Mouse (Mus musculus) midbrain, postnatal 0 days (tissue): ENCODE results near the gene Lrp6. TPM values are rescaled to one million over a fixed set of nuclear protein-coding genes. Genes with fewer than 3 reads are reported as not detected.

ENCODE experiments used
- ATAC-seq: fragments of 200-750 bp; cut with Nextera tagmentation; 2 replicates; pipeline ENCODE4 v1.8.0; 2017; ENCODE audit warnings: moderate number of reproducible peaks, mild to moderate bottlenecking, moderate TSS enrichment, moderate library complexity; ENCODE audit not compliant: low FRiP score
- DNase-seq: peaks from one replicate; pipeline ENCODE4 v3.0.0-alpha.2; 2015; ENCODE audit warnings: low spot score
- H3K27ac ChIP-seq: fragments of 300-500 bp; sonication (generic); 2 replicates; pipeline ENCODE4 v1.5.1; 2014; ENCODE audit warnings: low read depth, mild to moderate bottlenecking, low read length, mixed read lengths
- H3K27me3 ChIP-seq: fragments of 300-500 bp; sonication (generic); 2 replicates; pipeline ENCODE4 v1.6.1; 2014; ENCODE audit warnings: low read length, control low read depth, mixed read lengths; ENCODE audit not compliant: insufficient read depth
- H3K36me3 ChIP-seq: fragments of 300-500 bp; sonication (generic); 2 replicates; pipeline ENCODE4 v1.6.1; 2014; ENCODE audit warnings: low read length, control low read depth, mixed read lengths; ENCODE audit not compliant: insufficient read depth
- H3K4me1 ChIP-seq: fragments of 300-500 bp; sonication (generic); 2 replicates; pipeline ENCODE4 v1.6.1; 2014; ENCODE audit warnings: mild to moderate bottlenecking, control low read depth, antibody characterized with exemption, low read length, mixed read lengths; ENCODE audit not compliant: insufficient read depth
- H3K4me2 ChIP-seq: fragments of 300-500 bp; sonication (generic); 2 replicates; pipeline ENCODE4 v1.6.1; 2014; ENCODE audit warnings: low read depth, mild to moderate bottlenecking, low read length, mixed read lengths; ENCODE audit not compliant: poor library complexity, severe bottlenecking
- H3K4me3 ChIP-seq: fragments of 300-500 bp; sonication (generic); 2 replicates; pipeline ENCODE4 v1.5.1; 2014; ENCODE audit warnings: low read depth, mild to moderate bottlenecking, low read length, moderate library complexity
- H3K9ac ChIP-seq: fragments of 300-500 bp; sonication (generic); replicated peaks from 2 replicates; pipeline ENCODE4 v1.6.1; 2014; ENCODE audit warnings: mild to moderate bottlenecking, low read length, moderate library complexity, mixed read lengths; ENCODE audit not compliant: poor library complexity, severe bottlenecking
- H3K9me3 ChIP-seq: fragments of 300-500 bp; sonication (generic); 2 replicates; pipeline ENCODE4 v1.6.1; 2016; ENCODE audit warnings: low read length, control low read depth
- CTCF ChIP-seq: IDR thresholded peaks from 2 replicates; pipeline ENCODE4 v1.5.1; 2016; ENCODE audit warnings: antibody characterized with exemption, mild to moderate bottlenecking
- WGBS: fragments of 180-500 bp; shearing (Covaris S2); extraction: QIAGEN DNeasy Blood & Tissue Kit; methylation state at CpG from one replicate; pipeline ENCODE4 v1.1.7; 2014; 5-methylcytosine and 5-hydroxymethylcytosine counted together
- polyA plus RNA-seq: library from polyadenylated mRNA; unstranded; fragments of >200 nt; fragmentation: Nextera tagmentation; extraction: Ambion mirVana; gene quantifications from 2 replicates; pipeline ENCODE4 v1.2.1, GENCODE M21; 2015
- total RNA-seq: library from RNA; depleted of rRNA; stranded (reverse); fragments of >200 nt; gene quantifications from 2 replicates; pipeline ENCODE4 v1.2.3, GENCODE M21; 2014

Gene Lrp6
- total and polyA plus RNA-seq, 2 experiments from 2014 or later: 14.7 to 26.3 TPM

GRCm38 (mm10) chr6:134543607-134544006, 23.2 kb downstream of the Lrp6 start:
- Histone ChIP-seq H3K9me3 (no peaks in the 10 kb centered on the region), H3K36me3 (no peaks in the 10 kb centered on the region), H3K9ac (no peak overlapping the region), H3K27ac (no peak overlapping the region), H3K4me2 (no peak overlapping the region), H3K27me3 (no peaks in the 10 kb centered on the region), H3K4me1 (no peaks in the 10 kb centered on the region), H3K4me3 (no peak overlapping the region)
- no peak for ATAC-seq
- no peak for TF ChIP-seq CTCF
- no peak for DNase-seq

DNA sequence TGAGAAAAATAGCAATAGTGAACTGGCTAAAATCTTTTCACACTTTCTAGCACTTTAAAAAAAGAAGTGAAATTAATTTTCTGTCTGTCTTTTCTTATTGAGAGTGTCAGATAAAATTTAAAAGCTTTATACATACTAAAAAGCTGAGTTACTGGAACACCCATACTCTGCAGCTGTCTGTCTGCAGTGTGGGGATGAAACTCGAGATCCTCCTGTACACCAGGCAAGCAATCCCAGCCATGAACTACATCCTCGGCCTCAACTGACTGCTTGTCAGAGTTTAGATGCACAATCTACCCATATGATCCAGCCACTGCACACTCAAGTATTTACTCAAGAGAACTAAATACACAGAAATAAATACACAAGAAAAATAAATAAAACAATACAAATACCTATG, 24.4 kb downstream of the Lrp6 start:
- Histone ChIP-seq H3K4me1 (no peaks in the 10 kb centered on the region), H3K36me3 (no peaks in the 10 kb centered on the region), H3K27ac (no peak overlapping the region), H3K27me3 (no peaks in the 10 kb centered on the region), H3K4me2 (no peak overlapping the region), H3K4me3 (no peak overlapping the region), H3K9ac (no peak overlapping the region), H3K9me3 (no peaks in the 10 kb centered on the region)
- DNase-seq (no peak), ATAC-seq (no peak)
- TF ChIP-seq CTCF: no peak
- 88% methylated on average over 2 of the region's 2 CpGs for whole genome bisulfite sequencing

GRCm38 (mm10) chr6:134540161-134540560, 26.6 kb downstream of the Lrp6 start:
- ATAC-seq (no peak), DNase-seq (no peak)
- no peak overlapping the region for H3K27ac ChIP-seq
- no peak for TF ChIP-seq CTCF
- no peak overlapping the region for H3K4me2 ChIP-seq
- H3K4me3 ChIP-seq: no peak overlapping the region
- H3K9ac ChIP-seq: no peak overlapping the region
- H3K4me1 ChIP-seq: no peaks in the 10 kb centered on the region
- no peaks in the 10 kb centered on the region for H3K36me3 ChIP-seq
- no peaks in the 10 kb centered on the region for H3K9me3 ChIP-seq
- no peaks in the 10 kb centered on the region for H3K27me3 ChIP-seq
- 87% methylated on average over 6 of the region's 6 CpGs for WGBS

GRCm38 (mm10) chr6:134539459-134539858, 27.3 kb downstream of the Lrp6 start:
- DNase-seq (no peak), ATAC-seq (no peak)
- Histone ChIP-seq H3K4me3 (no peak overlapping the region), H3K9ac (no peak overlapping the region), H3K4me1 (no peaks in the 10 kb centered on the region), H3K36me3 (no peaks in the 10 kb centered on the region), H3K9me3 (no peaks in the 10 kb centered on the region), H3K27ac (no peak overlapping the region), H3K4me2 (no peak overlapping the region), H3K27me3 (no peaks in the 10 kb centered on the region)
- TF ChIP-seq CTCF: no peak
- 91% methylated on average over 3 of the region's 3 CpGs for WGBS

GRCm38 (mm10) chr6:134538805-134539204, 28.0 kb downstream of the Lrp6 start:
- H3K36me3 ChIP-seq: no peaks in the 10 kb centered on the region
- no peak overlapping the region for H3K4me2 ChIP-seq
- no peak overlapping the region for H3K4me3 ChIP-seq
- no peak for TF ChIP-seq CTCF
- H3K27ac ChIP-seq: no peak overlapping the region
- H3K9me3 ChIP-seq: no peaks in the 10 kb centered on the region
- no peak overlapping the region for H3K9ac ChIP-seq
- H3K4me1 ChIP-seq: no peaks in the 10 kb centered on the region
- no peak for ATAC-seq
- DNase-seq: no peak
- 92% methylated on average over 4 of the region's 4 CpGs for WGBS
- no peaks in the 10 kb centered on the region for H3K27me3 ChIP-seq

- Histone ChIP-seq H3K36me3 (no peaks in the 10 kb centered on the region), H3K27me3 (no peaks in the 10 kb centered on the region), H3K4me3 (no peak overlapping the region), H3K27ac (no peak overlapping the region), H3K9ac (no peak overlapping the region), H3K4me2 (no peak overlapping the region), H3K4me1 (no peaks in the 10 kb centered on the region), H3K9me3 (no peaks in the 10 kb centered on the region)
- WGBS: 49% methylated on average over 10 of the region's 10 CpGs
- no peak for TF ChIP-seq CTCF
- ATAC-seq (no peak), DNase-seq (peak; percentile 47)
Observed at GRCm38 (mm10) chr6:134537461-134538117, 29.2 kb downstream of the Lrp6 start.
